Mouse (Mus musculus) frontal cortex, adult (tissue): ENCODE data around the gene 1110051M20Rik.
A peak's percentile ranks its signal among the peaks of the same experiment; 100 is the strongest.

Experiments used
- ATAC-seq: cut with Nextera tagmentation; 2 replicates; pipeline ENCODE4 v1.9.2; 2017; ENCODE audit warnings: mild to moderate bottlenecking, moderate library complexity, mixed read lengths; ENCODE audit not compliant: low TSS enrichment

Gene 1110051M20Rik

DNA sequence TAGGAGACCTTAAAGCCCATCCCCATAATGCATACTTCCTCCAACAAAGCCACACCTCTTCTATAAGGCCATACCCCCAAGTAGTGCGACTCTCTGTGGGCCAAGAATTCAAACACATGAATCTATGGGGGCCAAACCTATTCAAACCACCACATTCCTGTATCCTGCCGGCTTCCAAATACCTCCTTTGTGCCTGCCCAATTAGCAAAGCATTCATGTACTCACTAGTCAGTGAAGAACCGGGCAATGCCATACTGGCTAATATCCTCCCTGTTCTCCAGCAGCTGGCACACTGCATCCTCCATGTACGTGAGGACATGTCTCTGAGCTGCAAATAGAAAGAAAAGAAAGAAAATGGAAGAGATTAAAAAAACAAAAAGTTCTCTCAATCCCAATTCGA, 22.9 kb downstream of the 1110051M20Rik start:
- no peak for ATAC-seq

GRCm38 (mm10) chr2:91413811-91414210, 30.7 kb downstream of the 1110051M20Rik start:
- no peak for ATAC-seq

- no peak for ATAC-seq
These were observed 32.1 kb downstream of the 1110051M20Rik start for GRCm38 (mm10) chr2:91412361-91412760.

GRCm38 (mm10) chr2:91411473-91411872, 33.0 kb downstream of the 1110051M20Rik start:
- no peak for ATAC-seq

DNA sequence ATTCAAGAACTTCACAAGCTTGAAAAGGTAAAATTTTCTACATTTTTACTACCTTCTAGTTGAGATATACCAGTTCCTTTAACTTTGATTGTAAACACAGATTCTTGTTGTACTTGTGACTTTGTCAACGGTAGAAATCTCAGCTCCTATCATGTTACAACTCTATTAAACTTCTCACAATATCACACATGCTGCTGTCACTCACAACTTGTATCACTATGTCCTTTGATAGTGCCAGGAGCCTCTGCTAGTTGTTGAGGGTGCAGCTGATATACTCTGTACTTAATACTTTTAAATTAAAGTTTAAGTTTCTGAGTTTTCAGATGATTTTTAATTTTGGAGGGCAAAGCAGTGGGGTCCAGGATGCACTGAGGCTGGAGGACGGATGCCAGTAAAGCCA, 36.5 kb downstream of the 1110051M20Rik start:
- no peak for ATAC-seq

GRCm38 (mm10) chr2:91405071-91405470, 39.4 kb downstream of the 1110051M20Rik start:
- ATAC-seq, result no peak

DNA sequence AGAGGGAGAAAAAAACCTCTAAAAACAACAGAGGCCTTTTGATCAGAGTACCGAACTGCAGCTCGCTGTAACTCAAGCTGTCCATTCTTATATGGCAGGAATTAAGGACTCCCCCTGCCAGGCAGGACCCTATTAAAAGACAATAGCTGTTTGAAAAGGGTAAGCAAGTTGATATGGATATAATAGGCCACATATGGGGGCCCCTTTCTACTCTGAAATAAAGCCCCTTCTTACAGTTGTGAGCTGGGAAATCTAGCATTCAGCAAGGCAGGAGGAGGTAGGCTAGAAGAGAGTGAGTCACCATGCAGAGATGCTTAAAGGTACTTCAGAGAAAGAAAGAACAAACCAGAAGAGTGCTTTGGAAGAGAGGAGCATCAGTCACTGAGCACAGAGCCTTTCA, 44.8 kb downstream of the 1110051M20Rik start:
- peak; percentile 85; the same call in 1 of the 2 replicates for ATAC-seq

GRCm38 (mm10) chr2:91399168-91399567, 45.3 kb downstream of the 1110051M20Rik start:
- ATAC-seq, result no peak

- no peak for ATAC-seq
These were observed 50.4 kb downstream of the 1110051M20Rik start for GRCm38 (mm10) chr2:91394078-91394477.

GRCm38 (mm10) chr2:91388738-91389137, 55.8 kb downstream of the 1110051M20Rik start:
- ATAC-seq, result no peak

GRCm38 (mm10) chr2:91388281-91388680, 56.2 kb downstream of the 1110051M20Rik start:
- ATAC-seq, result no peak

GRCm38 (mm10) chr2:91387287-91387958, 57.1 kb downstream of the 1110051M20Rik start:
- ATAC-seq, result no peak

DNA sequence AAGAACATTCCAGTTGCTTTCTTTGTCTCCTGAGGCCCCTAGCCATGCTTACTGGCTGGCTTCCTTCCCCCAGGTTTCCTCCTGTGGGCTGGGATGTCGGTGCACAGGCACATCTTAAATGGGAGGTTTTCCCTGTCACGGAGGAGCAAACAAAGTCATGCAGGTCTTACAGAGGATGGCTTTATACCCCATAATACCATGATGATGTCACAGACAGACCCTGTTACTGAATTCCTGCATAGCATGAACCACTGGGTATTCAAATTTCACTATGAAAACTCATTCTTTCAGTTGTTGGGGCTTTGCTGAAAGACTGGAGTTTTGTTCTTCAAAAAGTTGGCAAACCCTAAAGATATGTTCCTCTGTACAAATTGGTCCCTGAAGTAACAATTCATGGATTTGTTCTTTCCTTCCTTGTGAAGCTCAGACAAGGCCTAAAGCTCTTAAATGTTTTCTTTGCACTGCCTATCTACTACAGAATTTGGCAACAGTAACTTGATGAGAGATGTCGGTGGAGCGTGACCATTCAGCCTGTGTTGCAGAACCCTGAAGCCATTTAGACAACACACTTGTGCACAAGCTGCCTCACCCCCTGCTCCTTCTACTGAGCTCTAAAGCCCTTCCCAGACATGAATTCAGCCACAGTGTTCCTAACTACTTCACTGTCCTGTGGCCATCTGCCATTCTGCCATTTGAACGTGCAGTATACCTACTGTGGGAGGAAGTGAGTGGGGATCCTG, 57.8 kb downstream of the 1110051M20Rik start:
- no peak for ATAC-seq

DNA sequence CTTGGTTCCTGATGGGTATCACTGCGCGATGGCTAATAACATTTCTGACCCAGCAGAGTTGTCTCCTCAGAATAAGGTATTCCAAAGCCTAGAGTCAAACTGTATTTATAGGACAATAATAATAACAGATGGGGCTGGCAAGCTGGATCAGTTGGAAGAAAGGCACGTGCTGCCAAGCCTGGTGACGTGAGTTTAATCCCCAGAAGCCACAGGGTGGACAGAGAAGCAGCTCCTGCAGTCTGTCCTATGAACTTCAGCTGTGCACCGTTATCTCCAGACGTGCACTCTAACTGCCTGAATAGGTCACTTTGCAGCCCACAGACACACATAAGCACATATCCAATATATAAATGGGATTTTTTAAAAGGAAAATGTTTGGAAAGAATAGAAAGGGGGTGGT, 61.2 kb downstream of the 1110051M20Rik start:
- no peak for ATAC-seq

DNA sequence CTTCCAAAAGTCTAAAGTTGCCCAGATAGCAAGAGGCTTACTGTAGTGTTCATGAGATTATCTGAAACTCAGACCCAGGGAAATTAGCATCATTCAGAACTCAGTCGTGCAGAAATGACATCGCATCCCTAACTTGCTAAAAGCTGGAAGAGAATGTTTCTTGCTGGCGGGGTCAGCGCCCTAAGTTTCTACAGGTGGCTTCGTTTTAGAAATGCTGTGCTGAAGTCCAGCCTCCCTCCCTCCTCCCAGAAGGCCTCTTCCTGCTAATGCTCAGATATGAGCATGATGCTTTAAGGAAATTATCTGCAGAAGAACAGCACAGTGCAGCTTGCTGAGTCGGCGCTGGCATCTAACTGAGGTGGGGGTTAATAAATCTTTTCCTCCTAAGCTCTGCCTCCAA, 67.5 kb downstream of the 1110051M20Rik start:
- ATAC-seq, result no peak

DNA sequence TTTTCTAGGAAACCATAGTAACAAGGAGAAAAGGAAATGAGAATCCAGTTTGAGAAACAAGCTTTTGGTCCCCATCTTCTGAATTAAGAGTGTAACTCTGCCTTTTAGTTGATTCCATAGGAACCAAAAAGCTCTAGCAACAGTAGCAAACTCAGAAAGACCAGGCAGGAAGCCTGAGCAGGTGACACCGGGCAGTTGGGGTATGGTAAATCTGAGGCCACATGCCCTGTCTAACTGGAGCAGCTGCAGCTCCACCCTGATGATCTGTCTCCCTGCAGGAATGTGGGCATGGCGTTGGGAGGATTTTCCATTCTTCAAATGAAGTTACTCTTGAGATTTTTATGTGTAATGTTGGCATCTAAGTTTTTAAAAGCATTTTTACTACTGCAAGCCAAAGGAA, 74.2 kb downstream of the 1110051M20Rik start:
- ATAC-seq, result no peak

GRCm38 (mm10) chr2:91363272-91363671, 81.2 kb downstream of the 1110051M20Rik start:
- ATAC-seq, result no peak

GRCm38 (mm10) chr2:91361068-91361528, 83.4 kb downstream of the 1110051M20Rik start:
- peak; percentile 55; the same call in 1 of the 2 replicates for ATAC-seq

DNA sequence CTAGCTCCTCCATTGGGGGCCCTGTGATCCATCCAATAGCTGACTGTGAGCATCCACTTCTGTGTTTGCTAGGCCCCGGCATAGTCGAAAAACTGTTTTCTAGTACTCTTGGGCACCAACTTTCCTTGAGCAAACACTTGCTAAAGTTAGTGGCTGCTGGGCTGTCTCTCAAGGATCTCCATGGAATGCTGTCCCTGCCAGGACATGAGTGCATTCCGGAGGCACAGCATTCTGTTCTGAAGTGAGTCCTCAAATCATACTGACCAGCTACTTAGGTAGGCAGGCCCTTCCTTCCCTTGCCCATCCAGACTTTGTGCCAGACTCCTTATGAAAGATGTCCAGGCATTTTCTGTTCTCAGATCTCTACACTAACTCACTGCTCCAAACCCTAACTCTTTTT, 88.7 kb downstream of the 1110051M20Rik start:
- no peak for ATAC-seq

DNA sequence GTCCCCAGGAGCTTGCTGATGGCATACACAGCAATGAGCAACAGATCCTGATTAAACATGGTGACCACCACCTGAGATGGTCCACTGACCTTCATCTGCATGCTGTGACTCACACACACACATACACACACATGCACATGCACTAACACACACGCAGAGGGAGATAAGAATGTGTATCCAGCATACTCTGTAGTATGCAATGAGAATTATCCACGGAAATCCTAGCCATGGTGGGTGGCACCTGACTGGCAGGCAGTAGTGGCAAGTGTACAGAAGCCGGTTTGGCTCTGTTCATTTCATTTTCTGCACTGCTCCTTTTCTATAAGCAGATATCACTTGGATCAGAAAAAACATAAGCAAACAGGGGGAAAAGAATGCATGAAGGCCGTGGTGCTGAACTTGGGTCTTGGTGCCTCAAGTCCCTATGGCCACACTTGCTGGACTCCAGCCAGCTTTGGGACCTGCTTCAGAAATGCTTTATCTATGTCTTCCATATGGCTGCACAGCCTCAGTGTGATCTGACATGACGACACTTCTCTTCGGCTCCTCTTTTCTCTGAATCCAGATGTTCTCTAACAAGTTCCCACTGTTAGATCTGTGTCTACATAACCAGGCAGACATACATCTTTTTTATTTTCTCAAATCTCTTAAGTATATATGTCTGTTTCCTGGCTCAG, 89.6 kb downstream of the 1110051M20Rik start:
- ATAC-seq, result no peak

GRCm38 (mm10) chr2:91353854-91354253, 90.7 kb downstream of the 1110051M20Rik start:
- ATAC-seq, result no peak

GRCm38 (mm10) chr2:91351841-91352240, 92.7 kb downstream of the 1110051M20Rik start:
- no peak for ATAC-seq
